Mouse (Mus musculus) bone marrow macrophage, adult 2 months (primary cell): ENCODE measurements around the gene Ghdc. TPM values are rescaled to one million over a fixed set of nuclear protein-coding genes. Genes with fewer than 3 reads are reported as not detected.
"Not testable (repeated sequence)": the region's sequence is repeated elsewhere in the genome, so short reads cannot be mapped to it uniquely, and the experiment has no call there.

ENCODE experiments used
- H3K27ac ChIP-seq: 2 replicates; pipeline ENCODE4 v1.5.1; 2012; ENCODE audit warnings: low read depth, low read length; ENCODE audit not compliant: insufficient read depth
- H3K4me1 ChIP-seq: 2 replicates; pipeline ENCODE4 v1.6.1; 2012; ENCODE audit warnings: low read length; ENCODE audit not compliant: control insufficient read depth, insufficient read depth
- H3K4me3 ChIP-seq: 2 replicates; pipeline ENCODE4 v1.5.1; 2012; ENCODE audit warnings: mild to moderate bottlenecking, low read length, moderate library complexity; ENCODE audit not compliant: insufficient read depth
- CTCF ChIP-seq: IDR thresholded peaks from 2 replicates; pipeline ENCODE4 v1.5.1; 2012; ENCODE audit warnings: low read depth, mild to moderate bottlenecking, low read length, moderate library complexity
- POLR2A ChIP-seq: IDR thresholded peaks from 2 replicates; pipeline ENCODE4 v1.6.1; 2012; ENCODE audit warnings: mild to moderate bottlenecking, low read depth, low read length, borderline replicate concordance
- polyA plus RNA-seq: library from polyadenylated mRNA; stranded (reverse); fragments of >200 nt; gene quantifications from 2 replicates; pipeline ENCODE4 v1.2.4, GENCODE M21; 2012; ENCODE audit not compliant: missing spikeins, insufficient read depth, insufficient read length

Gene Ghdc
- polyA plus RNA-seq, 1 experiment: 12.0 TPM

DNA sequence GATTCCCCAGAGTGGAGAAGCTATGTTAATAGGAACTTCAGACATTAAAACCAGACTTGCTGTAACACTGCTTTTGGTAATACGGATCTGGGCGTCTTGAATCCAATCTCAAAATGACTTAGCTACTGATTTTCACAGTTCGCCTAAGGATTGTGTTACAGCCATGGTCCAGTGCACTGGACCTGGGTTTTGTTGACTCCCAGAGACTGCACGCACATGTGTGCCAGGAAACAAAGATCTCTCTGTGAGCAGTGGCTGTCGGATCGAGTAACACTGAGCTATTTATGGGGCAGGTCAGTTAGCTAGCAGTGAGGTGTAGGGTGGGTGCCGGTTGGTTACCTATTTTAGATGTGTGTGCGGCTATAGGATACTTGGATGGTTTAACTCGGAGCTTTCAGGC lies 39.8 kb upstream of the Ghdc start:
- H3K4me3 ChIP-seq: no peak overlapping the region
- no peak overlapping the region for H3K27ac ChIP-seq
- H3K4me1 ChIP-seq: peaks cover 18% of the 10 kb centered on the region
- TF ChIP-seq CTCF: no peak
- no peak for TF ChIP-seq POLR2A

DNA sequence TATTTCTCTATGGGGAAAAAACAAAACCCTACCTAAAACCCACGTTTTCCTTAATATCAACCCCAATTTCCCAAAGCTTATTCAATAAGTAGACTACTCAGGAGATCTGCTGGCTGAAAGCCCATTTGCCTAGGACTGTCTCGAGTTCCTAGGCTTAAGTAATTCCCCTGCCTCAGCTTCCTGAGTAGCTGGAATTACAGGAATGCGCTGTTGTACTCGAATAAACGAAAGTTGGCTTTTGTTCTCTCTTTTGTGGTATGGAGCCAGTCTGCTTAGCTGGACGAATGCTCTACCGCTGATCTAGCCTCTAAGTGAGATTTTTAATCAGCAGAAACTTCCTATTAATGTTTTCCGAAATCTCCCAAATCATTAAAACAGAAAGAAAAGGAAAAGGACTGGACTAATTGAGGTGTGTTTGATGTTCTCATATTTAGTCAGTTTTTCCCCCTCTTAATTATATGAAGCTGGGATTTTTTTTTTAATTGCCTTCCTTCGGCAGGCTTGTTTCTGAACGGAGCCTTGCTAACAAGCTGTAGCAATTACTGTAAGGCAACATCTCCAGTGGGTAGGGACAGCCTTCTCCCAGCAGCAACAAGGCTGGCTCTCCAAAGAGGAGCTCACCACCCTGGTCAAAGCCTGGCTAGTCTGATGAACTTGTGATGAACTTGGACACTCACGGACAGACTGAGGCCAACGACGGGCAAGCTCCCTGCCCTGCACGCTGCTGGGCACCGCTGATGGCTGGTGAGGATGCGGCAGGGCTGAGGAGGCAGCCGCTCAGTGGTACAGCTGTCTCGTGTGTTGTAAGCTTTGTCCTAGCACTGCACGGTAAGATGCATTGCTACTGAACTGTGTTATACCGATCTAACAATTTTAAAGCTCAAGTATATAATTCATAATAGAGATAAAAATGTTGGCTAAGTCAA lies 35.9 kb upstream of the Ghdc start:
- H3K4me1 ChIP-seq: peaks cover 13% of the 10 kb centered on the region
- H3K27ac ChIP-seq: no peak overlapping the region
- TF ChIP-seq POLR2A (no peak), CTCF (no peak)
- no peak overlapping the region for H3K4me3 ChIP-seq

DNA sequence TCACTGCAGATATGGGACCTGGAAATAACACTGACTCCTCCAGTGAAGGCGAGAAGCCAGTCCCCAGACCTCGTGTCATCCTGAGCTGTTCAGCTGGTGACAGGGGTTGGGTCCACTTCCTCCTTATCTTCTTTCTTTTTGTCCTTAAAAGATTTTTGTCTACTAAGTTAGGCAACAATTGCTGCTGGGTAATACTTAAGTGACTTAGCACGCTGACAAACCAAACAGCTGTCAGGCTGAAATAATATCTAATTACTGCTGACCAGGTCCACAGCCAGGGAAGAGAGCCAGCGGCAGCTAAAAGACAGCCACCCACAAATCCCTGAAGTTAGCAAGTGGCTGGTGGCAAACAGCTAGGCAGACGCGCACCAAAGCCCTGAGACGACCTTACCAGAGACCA lies 34.8 kb upstream of the Ghdc start:
- H3K4me3 ChIP-seq: no peak overlapping the region

DNA sequence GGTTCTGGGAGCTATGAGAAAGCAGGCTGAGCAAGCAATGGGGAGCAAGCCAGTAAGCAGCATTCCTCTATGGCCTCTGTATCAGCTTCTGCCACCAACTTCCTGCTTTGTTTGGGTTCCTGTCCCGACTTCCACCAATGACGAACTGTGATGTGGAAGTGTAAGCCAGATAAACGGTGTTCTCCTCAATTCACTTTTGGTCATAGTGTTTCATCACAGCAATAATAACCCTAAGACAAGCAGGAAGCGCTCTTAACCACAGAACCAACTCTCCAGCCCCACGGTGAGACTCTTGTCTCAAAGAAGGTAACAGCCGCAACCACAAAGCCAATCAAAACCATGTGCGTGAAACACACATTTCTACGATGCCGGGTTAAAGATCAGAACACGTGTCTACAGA lies 33.7 kb upstream of the Ghdc start:
- peaks cover 13% of the 10 kb centered on the region for H3K4me1 ChIP-seq
- TF ChIP-seq CTCF (no peak), POLR2A (no peak)
- H3K4me3 ChIP-seq: no peak overlapping the region
- no peak overlapping the region for H3K27ac ChIP-seq

More for the DNA sequence above, 34.8 kb upstream of the Ghdc start:
- peaks cover 13% of the 10 kb centered on the region for H3K4me1 ChIP-seq
- TF ChIP-seq CTCF: no peak
- TF ChIP-seq POLR2A: no peak
- peak overlapping the region; percentile 5 for H3K27ac ChIP-seq

DNA sequence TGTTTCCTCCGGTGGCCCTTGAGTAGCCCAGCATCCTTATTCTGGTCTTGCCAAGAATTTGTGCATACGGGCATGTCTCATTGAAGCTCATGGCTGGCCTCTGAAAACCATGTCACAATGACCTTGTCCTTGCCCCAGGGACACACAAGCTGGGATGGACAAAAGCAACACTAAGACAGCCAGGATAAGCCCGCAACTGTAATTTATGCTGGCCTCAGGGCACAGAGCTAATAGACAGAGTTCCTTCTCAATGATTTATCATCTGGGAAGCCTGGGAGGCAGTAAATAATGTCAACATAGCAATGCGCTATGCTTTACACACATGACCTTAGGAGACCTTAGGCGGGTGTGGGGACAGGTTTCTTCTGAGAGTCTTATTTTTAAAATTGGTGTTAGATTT lies 28.7 kb upstream of the Ghdc start:
- no peak overlapping the region for H3K4me3 ChIP-seq
- no peak for TF ChIP-seq CTCF
- no peak for TF ChIP-seq POLR2A
- H3K4me1 ChIP-seq: no peaks in the 10 kb centered on the region
- no peak overlapping the region for H3K27ac ChIP-seq

DNA sequence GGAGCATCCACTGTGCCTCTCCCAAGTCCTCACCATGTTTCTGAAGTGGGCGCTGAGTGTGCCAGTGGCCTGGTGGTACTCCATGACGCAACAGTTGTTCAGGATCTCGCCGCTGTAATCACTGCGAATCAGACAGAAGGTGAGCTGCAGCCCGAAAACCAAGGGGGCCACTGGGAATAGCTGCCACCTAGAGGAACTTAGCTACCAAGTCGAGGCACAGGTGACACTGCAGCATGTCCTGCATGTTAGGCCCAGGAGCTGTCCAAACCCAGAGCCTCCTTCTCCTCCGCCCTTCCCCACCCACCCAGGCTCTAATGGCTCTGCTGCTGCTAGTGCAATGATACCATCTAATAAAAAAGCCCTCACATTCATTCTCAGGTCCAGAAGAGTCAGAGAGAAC lies 25.8 kb upstream of the Ghdc start:
- Histone ChIP-seq H3K4me1 (no peaks in the 10 kb centered on the region), H3K4me3 (no peak overlapping the region), H3K27ac (no peak overlapping the region)
- TF ChIP-seq POLR2A (no peak), CTCF (no peak)

GRCm38 (mm10) chr11:100795386-100795785 lies 24.6 kb upstream of the Ghdc start:
- TF ChIP-seq POLR2A: no peak
- no peak for TF ChIP-seq CTCF
- H3K27ac ChIP-seq: no peak overlapping the region
- no peaks in the 10 kb centered on the region for H3K4me1 ChIP-seq
- no peak overlapping the region for H3K4me3 ChIP-seq

GRCm38 (mm10) chr11:100791457-100792049 lies 20.8 kb upstream of the Ghdc start:
- no peak for TF ChIP-seq POLR2A
- TF ChIP-seq CTCF: no peak
- Histone ChIP-seq H3K27ac (no peak overlapping the region), H3K4me1 (no peaks in the 10 kb centered on the region), H3K4me3 (no peak overlapping the region)

DNA sequence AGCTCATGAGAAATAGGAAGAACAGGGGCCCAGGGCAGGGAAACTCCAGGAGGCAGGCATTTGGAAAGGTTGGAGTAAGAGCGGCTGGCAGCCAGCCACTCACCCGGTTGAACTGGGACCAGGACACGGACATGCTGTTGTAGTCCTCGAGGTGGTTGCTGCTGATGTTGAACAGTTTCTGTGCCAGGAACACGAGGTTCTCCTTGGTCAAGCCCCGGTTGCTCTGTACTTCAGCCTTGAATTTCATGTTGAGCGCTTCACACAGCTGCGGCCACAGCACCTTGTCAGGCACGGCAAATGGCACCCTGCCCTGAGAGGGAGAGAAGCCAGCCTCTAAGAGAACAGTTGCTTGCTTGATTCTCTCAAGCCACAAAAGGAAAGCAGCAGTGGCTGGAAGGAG lies 19.9 kb upstream of the Ghdc start:
- H3K4me3 ChIP-seq, H3K27ac ChIP-seq, H3K4me1 ChIP-seq: not testable (repeated sequence)

GRCm38 (mm10) chr11:100789702-100790101 lies 18.9 kb upstream of the Ghdc start:
- H3K27ac ChIP-seq: no peak overlapping the region
- no peaks in the 10 kb centered on the region for H3K4me1 ChIP-seq
- H3K4me3 ChIP-seq: no peak overlapping the region
- TF ChIP-seq CTCF: no peak
- TF ChIP-seq POLR2A: no peak
